Comparison of ENCODE assay signal across 24 mouse cellular contexts in the genomic region with DNA sequence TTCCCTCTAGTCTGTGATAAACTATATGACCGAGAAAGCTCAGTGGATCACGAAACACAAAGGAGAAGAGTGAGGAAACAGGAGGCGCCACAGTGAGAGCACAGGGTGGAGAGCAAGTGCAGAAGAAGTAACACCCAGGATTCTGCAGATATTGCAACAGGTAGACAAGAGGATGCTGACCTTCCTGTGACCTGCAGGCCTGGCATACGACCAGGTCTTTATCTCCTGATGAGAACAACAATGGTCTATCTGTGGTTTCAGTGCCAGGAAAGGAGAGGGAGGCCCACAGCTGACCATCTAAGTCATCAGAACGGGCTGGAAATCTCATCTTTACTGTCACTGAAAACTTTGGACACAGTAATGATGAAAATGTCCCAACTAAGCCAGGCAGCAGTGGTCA.
"Had no signal": no experiment of that assay in that cellular context is flagged by ENCODE, and none has a peak within 500 bp of the region (broad histone marks: within the 10 kb centered on the region; RNA-seq: fewer than 3 reads in every experiment).

No protein-coding gene starts in this region.

- H3K4me2 ChIP-seq: heart, embryonic 13.5 days; heart, embryonic 15.5 days; hindbrain, embryonic 13.5 days; hindbrain, embryonic 15.5 days; kidney, embryonic 15.5 days; limb, embryonic 12.5 days; liver, embryonic 13.5 days; liver, embryonic 15.5 days had no signal

- DNase-seq: forebrain, postnatal 0 days; gastrocnemius, postnatal 14 days; gastrocnemius, postnatal 36 days; kidney, adult 11 months; kidney, adult 2 months; kidney, adult 9 months; kidney, postnatal 14 days; kidney, postnatal 36 days; layer of hippocampus, adult 9-11 months; layer of hippocampus, postnatal 36 days; liver; liver, embryonic 13.5 days; liver, postnatal 0 days had no signal

- ATAC-seq: forebrain, postnatal 0 days; hindbrain, postnatal 0 days; intestine, embryonic 16.5 days; liver, postnatal 0 days had no signal

- H3K9ac ChIP-seq: forebrain, postnatal 0 days; heart, embryonic 13.5 days; heart, embryonic 15.5 days; hindbrain, embryonic 13.5 days; hindbrain, embryonic 15.5 days; kidney, embryonic 15.5 days; limb, embryonic 12.5 days; liver, embryonic 13.5 days; liver, embryonic 15.5 days; liver, postnatal 0 days had no signal

- H3K27ac ChIP-seq: heart, embryonic 13.5 days; heart, embryonic 15.5 days; hindbrain, embryonic 13.5 days; hindbrain, embryonic 15.5 days; hindbrain, postnatal 0 days; kidney, embryonic 15.5 days; kidney, postnatal 0 days; limb, embryonic 10.5 days; limb, embryonic 12.5 days; liver, embryonic 13.5 days; liver, embryonic 15.5 days had no signal

- H3K27me3 ChIP-seq: heart, embryonic 13.5 days; heart, embryonic 15.5 days; hindbrain, embryonic 13.5 days; hindbrain, embryonic 15.5 days; kidney, embryonic 15.5 days; limb, embryonic 12.5 days; liver, embryonic 13.5 days; liver, embryonic 15.5 days had no signal

- H3K9me3 ChIP-seq: heart, embryonic 15.5 days; hindbrain, embryonic 13.5 days; hindbrain, embryonic 15.5 days; kidney, embryonic 15.5 days; limb, embryonic 10.5 days; limb, embryonic 12.5 days; liver, embryonic 13.5 days; liver, embryonic 15.5 days had no signal

- H3K36me3 ChIP-seq: heart, embryonic 15.5 days; liver, embryonic 15.5 days had no signal

- H3K4me3 ChIP-seq: heart, embryonic 13.5 days; heart, embryonic 15.5 days; hindbrain, embryonic 13.5 days; hindbrain, embryonic 15.5 days; kidney, embryonic 15.5 days; limb, embryonic 10.5 days; limb, embryonic 12.5 days; liver, embryonic 13.5 days; liver, embryonic 15.5 days had no signal

- H3K4me1 ChIP-seq: heart, embryonic 13.5 days; heart, embryonic 15.5 days; hindbrain, embryonic 13.5 days; hindbrain, embryonic 15.5 days; kidney, embryonic 15.5 days; limb, embryonic 10.5 days; limb, embryonic 12.5 days; liver, embryonic 13.5 days had no signal
